Mouse (Mus musculus) adrenal gland, postnatal 36 days (tissue): Measurements from ENCODE around the gene Tmigd1. TPM values are rescaled to one million over a fixed set of nuclear protein-coding genes. Genes with fewer than 3 reads are reported as not detected.

Experiments used
- total RNA-seq, 2 experiments: library from RNA; stranded (reverse); gene quantifications; 2 replicates each; pipeline ENCODE4 v1.2.3; 2021

The Tmigd1 gene
- total RNA-seq, 2 experiments from 2014 or later, result 0.66 to 1.1 TPM

Other genes starting within 250 kb of the Tmigd1 start
- gene Bhlha9, start 229.7 kb upstream of the Tmigd1 start, total RNA-seq, result not detected
- gene Trarg1, start 222.4 kb upstream of the Tmigd1 start, total RNA-seq, result 10 to 100 TPM; 46.5 to 59.3 TPM
- gene Gosr1, start 138.6 kb upstream of the Tmigd1 start, total RNA-seq, result 10 to 100 TPM; 73.2 to 84.2 TPM
- 10 to 100 TPM; 42.1 to 47.6 TPM for gene Cpd, start 55.1 kb upstream of the Tmigd1 start, total RNA-seq
- gene Blmh, start 22.6 kb downstream of the Tmigd1 start, total RNA-seq, result 10 to 100 TPM; 45.2 to 57.2 TPM
- 10 to 100 TPM; 25.6 to 42.2 TPM for gene Slc6a4, start 96.4 kb downstream of the Tmigd1 start, total RNA-seq
- gene Nsrp1, start 176.3 kb downstream of the Tmigd1 start, total RNA-seq, result 10 to 100 TPM; 18.3 to 23.6 TPM